Mouse (Mus musculus): ENCODE results near the gene Nudt4. TPM values are rescaled to one million over a fixed set of nuclear protein-coding genes. Genes with fewer than 3 reads are reported as not detected.

The Nudt4 gene
- polyA plus RNA-seq, 1 experiment, result 64.6 TPM

GRCm38 (mm10) chr10:95548154-95548826 lies 15.7 kb downstream of the Nudt4 start:
- no peak for DNase-seq (ENCODE audit: low read depth)
- no peak for TF ChIP-seq POLR2A (IDR thresholded peaks at IDR 0.05; ENCODE audit: borderline replicate concordance, extremely low read depth, insufficient read depth, insufficient read length, poor library complexity, severe bottlenecking)
- no peak for TF ChIP-seq CTCF (IDR thresholded peaks at IDR 0.05; ENCODE audit: borderline replicate concordance, extremely low read depth, insufficient read depth, insufficient read length)

- no peak for TF ChIP-seq POLR2A (IDR thresholded peaks at IDR 0.05; ENCODE audit: borderline replicate concordance, extremely low read depth, insufficient read depth, insufficient read length, poor library complexity, severe bottlenecking)
- TF ChIP-seq CTCF (IDR thresholded peaks at IDR 0.05; ENCODE audit: borderline replicate concordance, extremely low read depth, insufficient read depth, insufficient read length), result no peak
These were observed 17.8 kb downstream of the Nudt4 start for GRCm38 (mm10) chr10:95546178-95546577.

GRCm38 (mm10) chr10:95545051-95545450 lies 18.9 kb downstream of the Nudt4 start:
- peak; percentile 42 for DNase-seq (ENCODE audit: low read depth)
- no peak for TF ChIP-seq POLR2A (IDR thresholded peaks at IDR 0.05; ENCODE audit: borderline replicate concordance, extremely low read depth, insufficient read depth, insufficient read length, poor library complexity, severe bottlenecking)
- TF ChIP-seq CTCF (IDR thresholded peaks at IDR 0.05; ENCODE audit: borderline replicate concordance, extremely low read depth, insufficient read depth, insufficient read length), result no peak

More at GRCm38 (mm10) chr10:95546178-95546577, 17.8 kb downstream of the Nudt4 start:
- DNase-seq (ENCODE audit: low read depth), result no peak

- no peak for TF ChIP-seq POLR2A (IDR thresholded peaks at IDR 0.05; ENCODE audit: borderline replicate concordance, extremely low read depth, insufficient read depth, insufficient read length, poor library complexity, severe bottlenecking)
- no peak for TF ChIP-seq CTCF (IDR thresholded peaks at IDR 0.05; ENCODE audit: borderline replicate concordance, extremely low read depth, insufficient read depth, insufficient read length)
- DNase-seq (ENCODE audit: low read depth), result no peak
These were observed 19.3 kb downstream of the Nudt4 start for GRCm38 (mm10) chr10:95544651-95545050.

GRCm38 (mm10) chr10:95544004-95544403 lies 19.9 kb downstream of the Nudt4 start:
- DNase-seq (ENCODE audit: low read depth), result no peak
- TF ChIP-seq POLR2A (IDR thresholded peaks at IDR 0.05; ENCODE audit: borderline replicate concordance, extremely low read depth, insufficient read depth, insufficient read length, poor library complexity, severe bottlenecking) (no peak), CTCF (IDR thresholded peaks at IDR 0.05; ENCODE audit: borderline replicate concordance, extremely low read depth, insufficient read depth, insufficient read length) (no peak)

GRCm38 (mm10) chr10:95543377-95543776 lies 20.6 kb downstream of the Nudt4 start:
- no peak for DNase-seq (ENCODE audit: low read depth)
- TF ChIP-seq CTCF (IDR thresholded peaks at IDR 0.05; ENCODE audit: borderline replicate concordance, extremely low read depth, insufficient read depth, insufficient read length), result no peak
- no peak for TF ChIP-seq POLR2A (IDR thresholded peaks at IDR 0.05; ENCODE audit: borderline replicate concordance, extremely low read depth, insufficient read depth, insufficient read length, poor library complexity, severe bottlenecking)

GRCm38 (mm10) chr10:95542916-95543315 lies 21.0 kb downstream of the Nudt4 start:
- TF ChIP-seq POLR2A (IDR thresholded peaks at IDR 0.05; ENCODE audit: borderline replicate concordance, extremely low read depth, insufficient read depth, insufficient read length, poor library complexity, severe bottlenecking), result no peak

GRCm38 (mm10) chr10:95539841-95540240 lies 24.1 kb downstream of the Nudt4 start:
- TF ChIP-seq CTCF (IDR thresholded peaks at IDR 0.05; ENCODE audit: borderline replicate concordance, extremely low read depth, insufficient read depth, insufficient read length) (no peak), POLR2A (IDR thresholded peaks at IDR 0.05; ENCODE audit: borderline replicate concordance, extremely low read depth, insufficient read depth, insufficient read length, poor library complexity, severe bottlenecking) (no peak)
- DNase-seq (ENCODE audit: low read depth), result no peak

More at GRCm38 (mm10) chr10:95542916-95543315, 21.0 kb downstream of the Nudt4 start:
- no peak for DNase-seq (ENCODE audit: low read depth)

- no peak for DNase-seq (ENCODE audit: low read depth)
These were observed 24.7 kb downstream of the Nudt4 start for GRCm38 (mm10) chr10:95539260-95539659.

GRCm38 (mm10) chr10:95536222-95536541 lies 27.8 kb downstream of the Nudt4 start:
- no peak for DNase-seq (ENCODE audit: low read depth)
- TF ChIP-seq CTCF (IDR thresholded peaks at IDR 0.05; ENCODE audit: borderline replicate concordance, extremely low read depth, insufficient read depth, insufficient read length), result no peak
- TF ChIP-seq POLR2A (IDR thresholded peaks at IDR 0.05; ENCODE audit: borderline replicate concordance, extremely low read depth, insufficient read depth, insufficient read length, poor library complexity, severe bottlenecking), result no peak

More at GRCm38 (mm10) chr10:95539260-95539659, 24.7 kb downstream of the Nudt4 start:
- TF ChIP-seq POLR2A (IDR thresholded peaks at IDR 0.05; ENCODE audit: borderline replicate concordance, extremely low read depth, insufficient read depth, insufficient read length, poor library complexity, severe bottlenecking) (no peak), CTCF (IDR thresholded peaks at IDR 0.05; ENCODE audit: borderline replicate concordance, extremely low read depth, insufficient read depth, insufficient read length) (no peak)

- TF ChIP-seq CTCF (IDR thresholded peaks at IDR 0.05; ENCODE audit: borderline replicate concordance, extremely low read depth, insufficient read depth, insufficient read length) (no peak), POLR2A (IDR thresholded peaks at IDR 0.05; ENCODE audit: borderline replicate concordance, extremely low read depth, insufficient read depth, insufficient read length, poor library complexity, severe bottlenecking) (no peak)
- no peak for DNase-seq (ENCODE audit: low read depth)
These were observed 28.3 kb downstream of the Nudt4 start for GRCm38 (mm10) chr10:95535399-95536221.
